In genomic region chr8:91342798-91343197, GRCm38 (mm10) we compare ENCODE assay signal across 20 mouse cellular contexts.
"Had no signal": no experiment of that assay in that cellular context is flagged by ENCODE, and none has a peak within 500 bp of the region (broad histone marks: within the 10 kb centered on the region; RNA-seq: fewer than 3 reads in every experiment).

No protein-coding gene starts in this region.

- H3K27me3 ChIP-seq: heart, embryonic 13.5 days; heart, embryonic 15.5 days; hindbrain, embryonic 13.5 days; hindbrain, embryonic 15.5 days; kidney, embryonic 15.5 days; limb, embryonic 13.5 days; limb, embryonic 15.5 days; liver, embryonic 13.5 days had no signal

- H3K27ac ChIP-seq: heart, adult 2 months; heart, embryonic 13.5 days; heart, embryonic 15.5 days; hindbrain, embryonic 13.5 days; hindbrain, embryonic 15.5 days; hindbrain, postnatal 0 days; kidney, embryonic 15.5 days; kidney, postnatal 0 days; limb, embryonic 13.5 days; limb, embryonic 15.5 days; liver, embryonic 13.5 days had no signal

- ATAC-seq: hindbrain, postnatal 0 days; intestine, embryonic 16.5 days had no signal

- DNase-seq: gastrocnemius, postnatal 14 days; gastrocnemius, postnatal 36 days; heart, adult 2 months; heart, postnatal 14 days; heart, postnatal 36 days; layer of hippocampus, adult 9-11 months; layer of hippocampus, postnatal 36 days; left cerebral cortex, postnatal 4 days; liver, embryonic 13.5 days had no signal

- H3K36me3 ChIP-seq: heart, embryonic 13.5 days; heart, embryonic 15.5 days; hindbrain, embryonic 13.5 days; hindbrain, embryonic 15.5 days; kidney, embryonic 15.5 days; liver, embryonic 13.5 days had no signal

- H3K9ac ChIP-seq: heart, embryonic 13.5 days; heart, embryonic 15.5 days; hindbrain, embryonic 13.5 days; hindbrain, embryonic 15.5 days; kidney, embryonic 15.5 days; limb, embryonic 13.5 days; limb, embryonic 15.5 days; liver, embryonic 13.5 days had no signal

- H3K4me3 ChIP-seq: heart, adult 2 months; heart, embryonic 13.5 days; heart, embryonic 15.5 days; hindbrain, embryonic 13.5 days; hindbrain, embryonic 15.5 days; kidney, embryonic 15.5 days; limb, embryonic 13.5 days; limb, embryonic 15.5 days; liver, embryonic 13.5 days had no signal

- H3K4me1 ChIP-seq: hindbrain, embryonic 15.5 days; limb, embryonic 15.5 days had no signal

- H3K4me2 ChIP-seq: heart, embryonic 11.5 days; heart, embryonic 13.5 days; heart, embryonic 15.5 days; hindbrain, embryonic 13.5 days; hindbrain, embryonic 15.5 days; kidney, embryonic 15.5 days; limb, embryonic 13.5 days; limb, embryonic 15.5 days; liver, embryonic 13.5 days had no signal

- H3K9me3 ChIP-seq: heart, embryonic 13.5 days; heart, embryonic 15.5 days; hindbrain, embryonic 13.5 days; hindbrain, embryonic 15.5 days; kidney, embryonic 15.5 days; limb, embryonic 13.5 days; limb, embryonic 15.5 days; liver, embryonic 13.5 days had no signal
